Mouse (Mus musculus) heart, adult 2 months (tissue): Measurements from ENCODE around the gene Papola.

Experiments used
- CTCF ChIP-seq: fragments of 200-600 bp; IDR thresholded peaks from 2 replicates; pipeline ENCODE4 v1.8.1; 2022; ENCODE audit warnings: antibody characterized with exemption, mild to moderate bottlenecking, moderate library complexity
- POLR2A ChIP-seq: fragments of 200-500 bp; IDR thresholded peaks from 2 replicates; pipeline ENCODE4 v1.6.1; 2011; ENCODE audit warnings: mild to moderate bottlenecking, low read depth, low read length, control low read depth; ENCODE audit not compliant: insufficient read depth

DNA sequence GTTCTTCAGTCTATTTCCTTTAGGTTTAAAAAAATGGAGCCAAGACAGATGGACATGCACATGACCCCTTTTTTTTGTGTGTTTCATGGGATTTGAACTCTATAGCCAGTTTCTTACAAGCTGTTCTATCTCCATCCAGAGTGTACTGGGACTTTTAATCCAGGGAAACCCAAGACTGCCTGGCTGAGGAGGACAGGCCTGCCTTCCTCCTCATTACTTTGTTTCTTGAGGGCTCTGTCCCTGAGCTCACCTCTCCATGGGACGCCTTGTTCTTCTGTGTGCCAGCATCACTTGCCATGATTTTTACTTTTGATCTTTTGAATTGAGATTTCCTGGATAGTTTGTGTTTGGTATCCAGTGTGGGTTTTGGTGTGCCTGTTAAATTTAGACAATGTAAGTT, 1.6 kb downstream of the Papola start:
- TF ChIP-seq CTCF, result no peak
- no peak for TF ChIP-seq POLR2A
